Mouse (Mus musculus) central nervous system, embryonic 11.5 days (tissue): ENCODE data around the gene Ccpg1. TPM values are rescaled to one million over a fixed set of nuclear protein-coding genes. Genes with fewer than 3 reads are reported as not detected.

Experiments
- polyA plus RNA-seq: library from polyadenylated mRNA; depleted of rRNA; stranded (reverse); fragments of >200 nt; gene quantifications from 2 replicates; pipeline ENCODE4 v1.2.3, GENCODE M21; 2012; rRNA removed

The Ccpg1 gene
- 13.7 and 15.1 TPM in 2 replicates for polyA plus RNA-seq

GRCm38 (mm10) chr9:72985250-72986220, at the start of gene Ccpg1, which contains the start of gene Ccpg1os:
TSS of gene Ccpg1 (plus strand) at chr9:72985429.
TSS of gene Ccpg1os (minus strand) at chr9:72985382.

GRCm38 (mm10) chr9:72958521-72959450, 26.4 kb upstream of the Ccpg1 start, which contains the start of the genes Dyx1c1 and Gm44503:
TSS of gene Dyx1c1 (plus strand) at chr9:72958785.
TSS of gene Gm44503 (plus strand) at chr9:72958852.

GRCm38 (mm10) chr9:73040080-73040479, 54.9 kb downstream of the Ccpg1 start, which contains the start of gene Pigb:
TSS of gene Pigb (minus strand) at chr9:73040378.

GRCm38 (mm10) chr9:73044146-73045079, 59.2 kb downstream of the Ccpg1 start, which contains the start of gene Rab27a:
TSS of gene Rab27a (plus strand) at chr9:73044854.

Other genes with a start within 250 kb of the Ccpg1 start
- gene Prtg, start 178.6 kb upstream of the Ccpg1 start, polyA plus RNA-seq, result 2.8 and 3.4 TPM in 2 replicates
- gene Pygo1, start 59.8 kb upstream of the Ccpg1 start, polyA plus RNA-seq, result 8.5 and 12.7 TPM in 2 replicates
- 1.9 and 2.8 TPM in 2 replicates for gene Dyx1c1, start 26.6 kb upstream of the Ccpg1 start, polyA plus RNA-seq
- not detected in 2 replicates for gene Gm44503, start 26.6 kb upstream of the Ccpg1 start, polyA plus RNA-seq
- 16.0 and 18.5 TPM in 2 replicates for gene Ccpg1os, start within 50 bp of the Ccpg1 start, polyA plus RNA-seq
- gene Pigb, start 54.9 kb downstream of the Ccpg1 start, polyA plus RNA-seq, result 9.3 and 18.2 TPM in 2 replicates
- gene Rab27a, start 59.4 kb downstream of the Ccpg1 start, polyA plus RNA-seq, result 1.9 and 3.9 TPM in 2 replicates
- 0.15 TPM in 1 of 2 replicates, not detected in the other for gene Khdc3, start 116.4 kb downstream of the Ccpg1 start, polyA plus RNA-seq
- not detected in 2 replicates for gene Gm20509, start 117.0 kb downstream of the Ccpg1 start, polyA plus RNA-seq
- gene Rsl24d1, start 128.0 kb downstream of the Ccpg1 start, polyA plus RNA-seq, result 106 and 132 TPM in 2 replicates